Mouse (Mus musculus): ENCODE results near the gene Capzb.

Capzb gene

GRCm38 (mm10) chr4:139305521-139305920 lies 112.8 kb downstream of the Capzb start:
- DNase-seq (ENCODE audit: low spot score) = no peak

GRCm38 (mm10) chr4:139307916-139308315 lies 115.2 kb downstream of the Capzb start:
- no peak for DNase-seq (ENCODE audit: low spot score)

GRCm38 (mm10) chr4:139309651-139310050 lies 117.0 kb downstream of the Capzb start:
- DNase-seq (ENCODE audit: low spot score) = no peak

DNA sequence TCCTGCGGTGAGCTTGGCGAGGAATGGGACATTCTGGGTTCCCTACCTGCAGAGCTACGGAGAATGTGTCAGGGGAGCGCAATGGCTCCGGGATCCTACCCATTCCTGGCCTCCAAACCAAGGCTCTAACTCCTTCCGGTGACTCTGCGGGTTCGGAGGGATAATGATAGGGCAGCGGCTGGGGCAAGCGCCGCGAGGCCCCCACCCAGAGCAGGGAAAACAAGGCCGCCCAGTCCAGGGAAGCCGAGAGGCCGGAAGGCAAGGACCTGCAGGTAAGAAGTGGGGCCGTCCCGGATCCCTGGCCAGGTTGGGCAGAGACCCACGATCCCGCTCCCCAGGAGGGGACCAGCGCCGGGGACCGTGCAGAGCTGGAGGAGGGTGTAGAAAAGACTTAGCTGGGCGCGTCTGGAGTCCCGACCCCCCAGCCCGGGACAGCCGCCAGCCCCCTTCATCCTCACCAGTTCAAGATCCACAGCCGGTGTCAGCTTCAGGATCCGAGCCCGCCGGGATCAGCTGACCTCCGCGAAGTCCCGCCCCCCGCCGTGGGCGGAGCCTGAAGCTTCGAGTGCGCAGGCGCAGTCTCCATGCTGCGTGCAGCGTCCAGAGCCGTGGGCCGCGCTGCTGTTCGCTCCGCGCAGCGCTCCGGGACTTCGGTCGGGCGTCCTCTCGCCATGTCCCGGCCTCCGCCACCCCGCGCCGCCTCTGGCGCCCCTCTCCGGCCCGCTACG lies 117.6 kb downstream of the Capzb start, which contains the start of the genes Pqlc2 and Akr7a5:
Gene Pqlc2 (minus strand): TSS at position 538 of the 728 bp plus-strand sequence.
Gene Akr7a5 (plus strand): TSS at position 574 of the 728 bp plus-strand sequence.
- DNase-seq (ENCODE audit: low spot score) = peak; percentile 98

DNA sequence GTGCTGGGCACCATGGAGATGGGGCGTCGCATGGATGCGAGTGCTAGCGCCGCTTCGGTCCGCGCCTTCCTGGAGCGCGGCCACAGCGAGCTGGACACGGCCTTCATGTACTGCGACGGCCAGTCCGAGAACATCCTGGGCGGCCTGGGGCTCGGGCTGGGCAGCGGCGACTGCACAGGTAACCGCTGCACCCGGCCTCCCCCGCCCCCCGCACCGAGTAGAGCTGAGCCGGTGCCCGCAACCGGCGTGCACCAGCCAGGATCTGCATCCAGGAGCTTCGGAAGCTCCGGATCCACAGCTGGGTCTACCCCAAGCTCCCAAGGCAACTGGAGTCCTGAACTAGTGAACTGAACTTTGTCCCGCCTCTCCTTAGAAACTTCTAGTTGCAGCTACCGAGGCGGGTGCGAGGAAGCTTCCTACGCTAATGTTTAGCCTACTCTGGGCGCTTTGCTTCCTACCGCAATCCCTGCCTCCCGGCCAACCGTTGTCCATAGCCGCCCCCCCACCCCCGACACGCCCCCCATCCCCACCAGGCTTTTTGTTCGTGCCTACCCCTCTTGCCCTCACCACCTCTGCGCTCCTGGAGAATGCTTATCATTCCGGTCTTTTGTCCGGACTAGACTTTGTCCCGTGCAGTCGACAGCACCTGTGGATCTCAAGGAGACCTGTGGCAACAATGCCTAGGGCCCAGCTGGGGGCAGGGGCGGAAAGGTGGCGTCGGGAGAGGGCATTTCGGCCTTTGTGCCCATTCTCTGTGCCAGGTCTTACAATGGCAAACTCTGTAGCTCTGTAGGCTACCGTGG lies 118.4 kb downstream of the Capzb start:
- no peak for DNase-seq (ENCODE audit: low spot score)

DNA sequence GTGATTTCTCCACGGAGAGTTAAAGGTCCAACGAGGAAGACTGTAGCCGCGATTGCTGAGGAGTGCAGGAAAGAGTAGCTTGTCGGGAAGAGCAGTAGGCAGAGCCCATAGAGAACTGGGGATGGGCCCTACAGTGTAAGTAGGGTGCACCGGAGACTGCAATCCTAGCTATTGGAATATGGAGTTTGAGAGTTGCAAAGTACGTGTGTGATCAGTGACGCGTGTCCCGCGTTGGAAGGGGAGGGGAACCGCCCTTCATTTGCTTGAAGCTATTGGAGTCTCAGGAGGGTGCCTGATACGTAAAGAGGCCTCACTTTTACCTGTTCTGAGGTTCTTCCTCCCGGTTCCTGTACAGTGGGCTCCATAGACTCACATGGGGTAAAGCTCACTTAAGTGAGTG lies 119.0 kb downstream of the Capzb start:
- DNase-seq (ENCODE audit: low spot score) = no peak

DNA sequence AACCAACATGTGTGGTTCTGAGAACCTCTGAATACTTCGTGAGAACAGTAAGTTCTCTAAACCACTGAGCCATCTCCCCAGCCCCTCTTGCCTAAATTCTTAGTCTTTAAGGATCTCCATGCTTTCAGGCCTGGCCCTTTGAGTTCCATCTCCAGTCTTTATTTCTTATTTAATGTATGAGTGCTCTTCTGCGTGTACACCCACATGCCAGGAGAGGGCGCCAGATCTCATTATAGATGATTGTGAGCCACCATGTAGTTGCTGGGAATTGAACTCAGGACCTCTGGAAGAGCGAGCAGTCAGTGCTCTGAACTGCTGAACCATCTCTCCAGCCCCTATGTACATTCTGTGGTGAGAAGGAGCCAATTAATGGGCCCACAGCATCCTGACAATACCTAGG lies 119.9 kb downstream of the Capzb start:
- DNase-seq (ENCODE audit: low spot score) = no peak

- no peak for DNase-seq (ENCODE audit: low spot score)
Measured at GRCm38 (mm10) chr4:139318449-139318848, 125.8 kb downstream of the Capzb start.

- DNase-seq (ENCODE audit: low spot score) = no peak
Measured at GRCm38 (mm10) chr4:139319740-139320139, 127.0 kb downstream of the Capzb start.

- peak; percentile 48 for DNase-seq (ENCODE audit: low spot score)
Measured at GRCm38 (mm10) chr4:139330605-139331004, 137.9 kb downstream of the Capzb start.

DNA sequence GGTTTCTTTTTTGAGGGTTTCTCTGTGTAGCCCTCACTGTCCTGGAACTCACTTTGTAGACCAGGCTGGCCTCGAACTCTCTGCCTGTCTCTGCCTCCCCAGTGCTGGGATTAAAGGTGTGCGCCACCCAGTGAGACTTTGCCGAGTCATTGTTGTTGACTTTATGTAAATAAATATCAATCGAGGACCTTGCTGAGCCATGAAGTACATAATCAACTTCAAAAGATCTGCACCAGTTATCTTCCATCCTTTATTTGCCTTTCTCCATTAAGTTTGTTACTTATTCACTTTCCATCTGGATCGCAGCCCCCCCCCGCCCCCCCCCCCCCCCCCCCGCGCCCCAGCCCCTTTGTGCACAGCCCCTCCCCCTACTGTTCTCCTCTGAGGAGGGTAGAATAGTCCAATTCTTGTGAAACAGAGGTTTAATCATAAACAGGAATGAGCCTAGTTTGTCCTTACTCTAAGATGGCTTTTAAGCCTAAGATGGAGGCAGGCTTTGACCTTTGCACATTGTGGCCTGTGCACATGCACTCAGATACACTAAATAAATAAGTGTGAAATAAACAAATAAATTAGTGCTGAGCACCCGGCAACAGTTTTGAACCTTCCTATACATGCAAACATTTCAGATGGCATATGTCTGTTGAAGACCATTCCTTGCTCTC lies 142.1 kb downstream of the Capzb start:
- no peak for DNase-seq (ENCODE audit: low spot score)

DNA sequence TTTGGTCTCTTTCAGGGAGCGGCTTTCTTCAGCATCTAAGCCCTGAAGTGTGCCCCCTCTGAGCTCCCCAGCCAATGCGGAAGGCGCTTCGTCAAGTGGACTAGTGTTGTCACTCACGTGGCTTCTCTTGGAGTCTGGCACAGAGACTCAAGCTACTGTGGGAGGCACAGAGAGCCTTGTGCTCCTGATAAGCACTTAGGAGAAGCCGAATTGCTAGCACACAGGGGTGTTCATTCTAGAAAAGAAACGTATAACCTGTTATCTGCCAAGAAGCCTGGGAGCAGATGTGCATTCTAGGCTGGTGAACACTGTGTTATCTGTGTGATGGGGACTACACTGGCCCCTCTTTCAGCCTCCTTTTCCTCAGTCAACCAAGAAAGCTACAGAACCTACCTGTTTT lies 142.8 kb downstream of the Capzb start:
- DNase-seq (ENCODE audit: low spot score) = no peak

DNA sequence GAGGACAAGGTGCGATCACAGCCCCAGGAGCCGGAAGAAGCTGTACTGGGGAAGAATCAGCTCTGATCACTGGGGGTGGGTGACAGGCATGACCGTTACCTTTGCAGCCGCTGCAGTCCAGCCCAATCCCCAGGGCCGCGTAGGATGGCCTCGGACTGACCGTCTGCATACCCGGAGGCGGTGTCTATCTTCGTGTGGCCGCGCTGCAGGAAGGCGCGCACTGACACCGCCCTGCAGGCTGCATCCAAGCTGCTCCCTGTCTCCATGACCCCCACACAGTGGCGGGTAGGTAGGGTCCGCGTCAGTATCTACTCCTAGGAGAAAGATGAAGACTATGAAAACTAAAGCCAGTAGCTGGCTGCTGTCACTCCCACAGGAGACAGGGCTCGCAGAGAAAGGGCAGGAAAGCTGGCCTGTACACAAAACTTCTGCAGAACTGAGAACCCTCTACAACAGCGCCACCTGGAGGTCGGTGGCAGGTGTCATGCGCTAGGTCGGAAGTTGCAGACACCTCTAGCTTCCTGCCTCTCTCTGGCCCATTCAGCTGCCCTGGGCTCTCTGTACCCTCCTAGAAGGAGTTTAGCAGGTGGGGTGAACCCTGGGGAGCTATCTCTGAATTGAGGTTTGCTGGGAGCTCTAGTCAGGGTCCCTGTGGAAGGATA lies 144.3 kb downstream of the Capzb start:
- DNase-seq (ENCODE audit: low spot score) = peak; percentile 57

- no peak for DNase-seq (ENCODE audit: low spot score)
Measured at GRCm38 (mm10) chr4:139338145-139338544, 145.4 kb downstream of the Capzb start.

DNA sequence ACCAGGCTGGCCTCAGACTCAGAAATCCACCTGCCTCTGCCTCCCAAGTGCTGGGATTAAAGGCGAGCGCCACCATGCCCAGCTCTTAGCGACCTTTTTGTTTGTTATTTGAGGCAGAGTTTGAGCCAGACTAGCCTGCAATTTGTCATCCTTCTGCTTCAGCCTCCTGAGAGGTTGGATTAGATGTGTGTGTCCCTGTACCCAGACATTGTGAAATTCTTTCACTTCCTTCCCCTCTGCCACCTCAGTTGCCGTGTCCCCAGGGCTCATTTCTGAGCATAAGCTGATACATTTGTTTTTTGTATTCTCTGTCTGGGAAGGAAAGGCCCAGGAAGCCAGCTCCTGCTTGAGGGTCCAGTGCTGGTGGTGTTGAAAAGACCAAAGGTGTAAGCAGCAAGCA lies 148.1 kb downstream of the Capzb start:
- no peak for DNase-seq (ENCODE audit: low spot score)
